Mouse (Mus musculus) gastrocnemius, adult 18-20 months (tissue): ENCODE measurements at regions not wholly inside any gene's neighbourhood (a gene's known extent, or its start where the extent isn't known, plus 50 kb on each side); places are given as distances from the start of the nearest gene placed in this dataset.

Source experiments
- DNase-seq: peaks from one replicate; pipeline ENCODE4 v3.0.0; 2021; ENCODE audit warnings: low spot score

GRCm38 (mm10) chr12:106186501-106186900 lies 176.5 kb downstream of the Vrk1 start:
- DNase-seq, result no peak

GRCm38 (mm10) chr12:106191771-106192170 lies 181.7 kb downstream of the Vrk1 start:
- no peak for DNase-seq

- DNase-seq, result no peak
Measured at GRCm38 (mm10) chr12:106199302-106199701, 189.3 kb downstream of the Vrk1 start.

GRCm38 (mm10) chr12:106203526-106203925 lies 193.5 kb downstream of the Vrk1 start:
- DNase-seq, result no peak

- no peak for DNase-seq
Measured at GRCm38 (mm10) chr12:106210959-106211358, 200.9 kb downstream of the Vrk1 start.

- no peak for DNase-seq
Measured at GRCm38 (mm10) chr12:106211488-106211887, 201.5 kb downstream of the Vrk1 start.

- no peak for DNase-seq
Measured at GRCm38 (mm10) chr12:106212397-106212796, 202.4 kb downstream of the Vrk1 start.

GRCm38 (mm10) chr12:106220071-106220470 lies 210.0 kb downstream of the Vrk1 start:
- DNase-seq, result no peak

GRCm38 (mm10) chr12:106226276-106226675 lies 216.2 kb downstream of the Vrk1 start:
- DNase-seq, result no peak

GRCm38 (mm10) chr12:106226776-106227562 lies 216.9 kb downstream of the Vrk1 start:
- DNase-seq, result no peak

GRCm38 (mm10) chr12:106227563-106227840 lies 217.5 kb downstream of the Vrk1 start:
- no peak for DNase-seq

- no peak for DNase-seq
Measured at GRCm38 (mm10) chr12:106245178-106245840, 235.3 kb downstream of the Vrk1 start.

- DNase-seq, result no peak
Measured at GRCm38 (mm10) chr12:106273591-106273990, 263.6 kb downstream of the Vrk1 start.

- DNase-seq, result peak; percentile 35
Measured at GRCm38 (mm10) chr12:106277886-106278285, 267.9 kb downstream of the Vrk1 start.

GRCm38 (mm10) chr12:106282491-106283106 lies 272.6 kb downstream of the Vrk1 start:
- DNase-seq, result no peak

GRCm38 (mm10) chr12:106284814-106285213 lies 274.8 kb downstream of the Vrk1 start:
- DNase-seq, result no peak

GRCm38 (mm10) chr12:106288791-106289515 lies 278.9 kb downstream of the Vrk1 start:
- DNase-seq, result no peak

- DNase-seq, result no peak
Measured at GRCm38 (mm10) chr12:106291476-106292046, 281.5 kb downstream of the Vrk1 start.

- DNase-seq, result no peak
Measured at GRCm38 (mm10) chr12:106293117-106293516, 283.1 kb downstream of the Vrk1 start.

GRCm38 (mm10) chr12:106295596-106295995 lies 285.6 kb downstream of the Vrk1 start:
- no peak for DNase-seq

GRCm38 (mm10) chr12:106302617-106303016 lies 292.6 kb downstream of the Vrk1 start:
- no peak for DNase-seq
